Mouse (Mus musculus) brain, embryonic 14.5 days (tissue): ENCODE measurements around the gene Stk4. TPM values are rescaled to one million over a fixed set of nuclear protein-coding genes. Genes with fewer than 3 reads are reported as not detected.

Experiments used
- DNase-seq: peaks from one replicate; pipeline ENCODE4 v3.0.0-alpha.2; 2011; ENCODE audit warnings: low read depth
- CTCF ChIP-seq: fragments of 200-500 bp; IDR thresholded peaks from 2 replicates; pipeline ENCODE4 v1.5.1; 2012; ENCODE audit warnings: inconsistent platforms, mild to moderate bottlenecking, moderate library complexity, borderline replicate concordance; ENCODE audit not compliant: insufficient read depth, insufficient read length; ENCODE audit errors: extremely low read depth
- POLR2A ChIP-seq: fragments of 200-500 bp; IDR thresholded peaks from 2 replicates; pipeline ENCODE4 v1.6.1; 2012; ENCODE audit warnings: mild to moderate bottlenecking, inconsistent platforms, borderline replicate concordance; ENCODE audit not compliant: poor library complexity, insufficient read depth, insufficient read length, severe bottlenecking; ENCODE audit errors: extremely low read depth
- polyA plus RNA-seq: library from polyadenylated mRNA; depleted of rRNA; stranded (reverse); fragments of >200 nt; gene quantifications from 2 replicates; pipeline ENCODE4 v1.2.3, GENCODE M21; 2012

Stk4 gene
- polyA plus RNA-seq, 1 experiment = 24.8 TPM

GRCm38 (mm10) chr2:164107125-164107874 is 37.2 kb downstream of the Stk4 start:
- DNase-seq = peak; percentile 17
- TF ChIP-seq POLR2A = no peak
- no peak for TF ChIP-seq CTCF

GRCm38 (mm10) chr2:164108501-164108900 is 38.4 kb downstream of the Stk4 start:
- DNase-seq = no peak
- TF ChIP-seq POLR2A (no peak), CTCF (no peak)

- DNase-seq = no peak
- TF ChIP-seq CTCF = no peak
- no peak for TF ChIP-seq POLR2A
These were observed 41.4 kb downstream of the Stk4 start for GRCm38 (mm10) chr2:164111546-164111945.

- TF ChIP-seq POLR2A = no peak
- TF ChIP-seq CTCF = no peak
- DNase-seq = no peak
These were observed 43.9 kb downstream of the Stk4 start for GRCm38 (mm10) chr2:164114051-164114450.

GRCm38 (mm10) chr2:164115531-164115930 is 45.4 kb downstream of the Stk4 start:
- TF ChIP-seq POLR2A (no peak), CTCF (no peak)
- no peak for DNase-seq

- TF ChIP-seq POLR2A (no peak), CTCF (no peak)
- no peak for DNase-seq
These were observed 49.4 kb downstream of the Stk4 start for GRCm38 (mm10) chr2:164119503-164119902.

GRCm38 (mm10) chr2:164123169-164123766 is 53.1 kb downstream of the Stk4 start:
- TF ChIP-seq POLR2A (no peak), CTCF (no peak)
- DNase-seq = no peak

GRCm38 (mm10) chr2:164126533-164126955 is 56.4 kb downstream of the Stk4 start:
- no peak for TF ChIP-seq POLR2A
- peak; percentile 36; the same call in 1 of the 2 replicates for TF ChIP-seq CTCF
- DNase-seq = peak; percentile 52

- TF ChIP-seq POLR2A (no peak), CTCF (no peak)
- DNase-seq = no peak
These were observed 57.2 kb downstream of the Stk4 start for GRCm38 (mm10) chr2:164127297-164127696.

GRCm38 (mm10) chr2:164128576-164129411 is 58.7 kb downstream of the Stk4 start:
- TF ChIP-seq CTCF (no peak), POLR2A (no peak)
- DNase-seq = no peak

GRCm38 (mm10) chr2:164131586-164131985 is 61.5 kb downstream of the Stk4 start:
- no peak for DNase-seq
- no peak for TF ChIP-seq CTCF
- TF ChIP-seq POLR2A = no peak
